Mouse (Mus musculus) adipocyte (in vitro differentiated cells): Measurements from ENCODE around the gene Lpo.
"Not testable (repeated sequence)": the region's sequence is repeated elsewhere in the genome, so short reads cannot be mapped to it uniquely, and the experiment has no call there.

Source experiments
- DNase-seq: peaks from one replicate; pipeline ENCODE4 v3.0.0-alpha.2; 2016; ENCODE audit warnings: low spot score

Gene Lpo

GRCm38 (mm10) chr11:87828239-87828900 is at the start of gene Lpo:
TSS of gene Lpo (minus strand) at chr11:87828289.
- DNase-seq, result no peak

DNA sequence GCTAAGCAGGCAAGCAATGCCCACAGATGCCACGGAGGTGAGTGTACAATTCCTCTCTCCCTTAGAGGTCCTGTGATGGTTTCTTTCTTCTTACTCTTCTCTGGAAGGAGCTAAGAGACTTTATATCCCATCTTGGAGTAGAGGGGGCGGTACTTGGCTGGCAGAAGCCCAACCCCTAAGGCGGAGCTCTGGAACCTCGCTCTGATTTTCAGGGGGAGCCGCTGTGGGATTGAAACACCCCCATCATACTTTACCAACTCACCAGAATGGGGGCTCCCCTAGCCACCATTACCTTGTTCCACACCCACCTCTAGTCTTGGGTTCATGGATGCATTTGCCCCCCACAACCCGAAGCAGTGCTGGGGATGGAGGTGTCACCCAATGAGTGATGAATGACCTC is 47.3 kb upstream of the Lpo start, which contains the start of gene Epx:
Gene Epx, minus strand, starts transcription at position 101 of the 400 bp plus-strand sequence.
- no peak for DNase-seq

DNA sequence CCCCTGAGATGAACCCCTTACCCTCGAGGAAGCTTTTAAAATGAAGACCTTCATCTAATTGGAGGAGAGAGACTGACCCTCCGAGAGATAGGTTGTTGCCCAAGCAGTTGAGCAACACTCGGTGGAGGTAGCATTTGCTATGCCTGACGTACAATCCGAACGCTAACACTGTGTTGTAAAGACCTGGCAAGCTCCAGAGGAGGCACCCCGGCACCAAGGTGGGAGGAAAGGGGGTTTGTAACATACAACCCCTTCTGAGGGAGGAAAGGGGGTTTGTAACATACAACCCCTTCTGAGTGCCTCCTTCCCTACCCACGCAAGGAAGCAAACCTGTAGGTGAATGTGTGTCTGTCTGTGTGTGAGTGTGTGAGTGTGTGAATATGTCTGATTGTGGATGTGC is 43.7 kb upstream of the Lpo start:
- DNase-seq, result no peak

- DNase-seq, result no peak
These were observed 42.0 kb upstream of the Lpo start for GRCm38 (mm10) chr11:87870096-87870495.

DNA sequence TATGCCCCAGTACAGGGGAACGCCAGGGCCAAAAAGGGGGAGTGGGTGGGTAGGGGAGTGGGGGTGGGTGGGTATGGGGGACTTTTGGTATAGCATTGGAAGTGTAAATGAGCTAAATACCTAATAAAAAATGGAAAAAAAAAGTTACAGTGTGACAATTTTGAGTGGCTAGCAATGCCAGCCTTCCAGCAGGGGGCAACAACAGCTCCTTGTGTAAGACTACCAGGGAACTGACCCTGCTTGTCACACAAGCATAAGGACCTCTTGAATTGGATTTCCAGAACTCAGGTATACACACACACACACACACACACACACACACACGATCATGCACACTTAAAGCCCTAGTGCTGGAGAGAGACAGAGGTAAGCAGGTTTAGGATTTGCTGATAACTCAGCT is 38.8 kb upstream of the Lpo start:
- not testable (repeated sequence) for DNase-seq

DNA sequence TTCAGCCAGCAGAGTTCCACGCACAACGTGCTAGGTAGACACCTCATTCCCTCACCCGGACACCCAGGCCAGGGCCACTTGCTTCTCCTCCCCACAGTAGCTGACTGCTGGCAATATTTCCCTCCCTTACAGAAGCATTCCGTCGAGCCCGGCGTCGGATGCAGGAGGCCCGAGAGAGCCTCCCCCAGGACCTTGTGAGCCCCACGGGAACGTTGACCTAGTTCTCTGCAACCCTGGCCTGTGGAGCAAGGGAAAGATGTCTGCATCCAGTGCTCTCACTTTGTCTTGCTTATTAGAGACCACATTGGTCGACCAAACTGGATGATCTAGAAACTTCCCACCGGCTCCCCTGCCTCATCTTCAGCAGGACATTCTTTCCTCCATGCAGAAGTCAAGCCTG is 34.7 kb upstream of the Lpo start:
- no peak for DNase-seq

DNA sequence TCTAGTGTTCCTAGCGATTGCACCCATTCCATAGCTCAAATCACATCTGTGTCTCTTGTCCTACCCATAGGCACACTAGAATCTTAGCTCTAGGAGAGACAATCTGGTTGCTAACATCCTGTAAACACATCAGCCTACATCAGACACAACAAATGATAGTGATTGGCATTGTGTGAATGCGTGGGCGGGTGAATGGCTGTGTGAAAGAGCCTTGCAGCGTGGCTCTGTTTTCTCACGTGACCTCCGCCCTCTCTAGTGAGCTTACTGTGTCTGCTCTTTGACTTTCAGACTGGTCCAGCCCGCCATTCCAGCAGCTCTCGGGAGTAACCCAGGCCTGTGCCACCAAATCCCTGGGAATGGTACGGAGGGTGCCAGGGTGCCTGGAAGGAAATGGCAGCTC is 32.3 kb upstream of the Lpo start:
- DNase-seq, result no peak

GRCm38 (mm10) chr11:87859273-87859672 is 31.2 kb upstream of the Lpo start:
- DNase-seq, result no peak

DNA sequence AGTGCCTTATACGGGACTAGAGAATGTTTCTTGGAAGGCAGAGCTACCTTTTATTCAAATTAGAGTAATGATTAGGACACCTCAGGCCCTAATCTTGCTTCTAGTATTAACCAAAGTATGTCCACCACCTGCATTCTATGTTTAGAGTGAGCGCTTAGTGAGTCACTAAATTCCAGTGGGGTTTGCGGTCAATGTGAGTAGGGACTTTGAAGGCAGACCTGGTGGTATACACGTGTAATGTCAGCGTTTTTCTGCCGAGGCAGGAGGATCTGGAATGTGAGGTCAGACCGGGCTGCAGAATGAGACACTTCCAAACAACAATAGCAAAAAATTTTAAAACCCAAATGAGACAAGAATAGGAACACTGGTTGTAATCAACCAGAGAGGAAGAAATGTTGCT is 26.5 kb upstream of the Lpo start:
- DNase-seq, result no peak

- DNase-seq, result no peak
These were observed 25.5 kb upstream of the Lpo start for GRCm38 (mm10) chr11:87853597-87853954.

DNA sequence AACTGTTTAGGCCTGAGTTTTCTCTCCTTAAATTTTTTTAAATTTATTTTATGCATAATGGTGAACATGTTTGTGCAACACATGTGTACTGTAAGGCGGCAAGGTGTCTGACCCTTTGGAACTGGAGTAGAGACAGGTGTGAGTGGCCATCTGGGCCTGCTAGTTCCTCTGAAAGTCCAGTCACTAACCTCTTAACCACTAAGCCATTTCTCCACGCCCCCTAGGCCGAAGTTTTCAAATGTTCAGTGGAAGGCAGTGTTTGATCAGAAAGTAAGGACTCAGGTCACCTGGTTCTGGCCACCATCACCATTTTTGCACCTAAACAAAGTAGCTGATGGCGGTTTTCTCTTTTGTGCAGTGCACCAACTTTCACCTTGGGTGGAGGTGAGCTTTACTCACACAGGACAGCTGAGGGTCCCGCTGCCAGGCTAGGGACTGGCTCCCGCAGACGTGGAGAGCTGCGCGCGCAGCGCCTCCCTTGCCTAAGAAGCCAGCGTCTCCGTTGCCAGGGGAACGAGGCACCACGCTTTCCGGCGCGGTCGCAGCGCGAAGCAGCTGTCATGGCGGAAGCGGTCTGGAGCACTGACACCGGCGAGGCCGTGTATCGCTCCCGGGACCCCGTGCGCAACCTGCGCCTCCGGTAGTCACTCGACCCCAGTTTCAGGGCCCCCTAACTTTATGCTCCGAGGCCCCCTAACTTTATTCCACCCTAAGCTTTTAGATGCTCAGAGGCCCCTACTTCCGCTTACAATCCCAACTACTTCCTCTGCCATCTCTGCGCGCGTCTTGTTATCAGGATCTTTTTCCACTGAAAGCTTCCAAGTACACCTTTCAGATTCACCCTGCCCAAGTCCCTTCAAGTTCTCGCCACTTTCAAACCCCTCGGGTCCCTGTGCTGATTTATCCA is 24.9 kb upstream of the Lpo start, which contains the start of gene Mks1:
Gene Mks1, plus strand, starts transcription at position 526 of the 907 bp plus-strand sequence.
- peak; percentile 86 for DNase-seq

DNA sequence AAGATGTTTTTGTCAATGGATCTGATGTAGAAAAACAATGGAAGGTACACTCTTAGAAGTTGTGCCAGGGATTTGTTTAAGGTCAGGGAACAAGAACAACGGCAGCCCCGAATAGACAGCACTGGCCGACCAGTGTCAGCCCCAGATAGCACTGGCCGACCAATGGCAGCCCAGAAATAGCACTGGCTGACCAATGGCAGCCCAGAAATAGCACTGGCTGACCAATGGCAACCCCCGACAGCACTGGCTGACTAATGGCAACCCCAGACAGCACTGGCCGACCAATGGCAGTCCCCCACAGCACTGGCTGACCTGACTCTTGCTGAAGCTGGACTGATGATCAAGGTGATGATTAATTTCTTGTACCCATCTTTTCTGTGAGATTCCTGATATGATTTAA is 19.8 kb upstream of the Lpo start:
- no peak for DNase-seq

DNA sequence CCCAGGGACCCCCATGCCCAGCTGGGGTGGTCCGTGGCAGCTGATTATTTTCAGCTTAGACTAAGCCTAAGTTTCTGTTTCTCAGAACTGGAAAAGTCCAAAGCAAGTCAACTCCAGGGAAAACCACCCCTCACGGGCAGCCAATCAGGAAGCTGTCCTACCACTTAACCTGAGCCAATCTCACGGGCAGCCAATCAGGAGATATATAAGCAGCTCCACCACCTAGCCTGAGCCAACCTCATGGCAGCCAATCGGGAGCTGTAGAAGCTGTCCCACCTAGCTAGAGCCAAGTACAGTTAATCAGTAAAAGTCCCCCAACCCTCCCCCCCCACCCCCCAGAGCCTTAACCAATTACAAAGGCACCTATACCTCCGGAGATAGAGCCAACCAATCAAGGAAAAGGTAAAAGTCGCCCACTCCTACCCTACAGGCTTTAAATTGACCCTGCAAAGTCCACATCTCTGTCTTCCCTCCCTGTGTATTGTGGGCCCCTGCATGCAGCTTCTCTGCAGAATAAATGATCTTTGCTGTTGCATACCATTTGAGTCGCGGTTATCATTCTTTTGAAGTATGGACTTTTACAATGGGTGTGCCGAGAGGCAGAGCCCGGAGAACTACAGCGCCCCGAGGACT is 19.0 kb upstream of the Lpo start:
- DNase-seq, result no peak

GRCm38 (mm10) chr11:87841436-87841835 is 13.3 kb upstream of the Lpo start:
- no peak for DNase-seq

GRCm38 (mm10) chr11:87840676-87841075 is 12.6 kb upstream of the Lpo start:
- no peak for DNase-seq

- no peak for DNase-seq
These were observed 6.6 kb downstream of the Lpo start for GRCm38 (mm10) chr11:87821502-87821901.

DNA sequence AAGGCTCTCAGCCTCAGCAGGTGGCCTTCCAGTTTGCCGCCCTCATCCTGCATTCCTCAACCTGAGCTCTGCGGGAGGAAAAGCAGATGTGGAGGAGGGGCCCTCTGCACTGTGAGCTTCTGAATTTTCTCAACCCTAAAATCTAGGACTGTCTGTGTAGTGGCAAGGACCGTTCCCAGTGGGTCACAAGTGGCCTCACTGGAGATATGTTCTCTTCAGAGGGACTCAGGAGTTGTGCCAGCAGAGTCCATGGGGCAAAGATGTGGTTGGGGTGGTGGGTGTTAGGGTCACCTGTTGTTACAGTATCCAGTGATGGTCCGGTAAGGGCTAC is 10.7 kb downstream of the Lpo start:
- no peak for DNase-seq

DNA sequence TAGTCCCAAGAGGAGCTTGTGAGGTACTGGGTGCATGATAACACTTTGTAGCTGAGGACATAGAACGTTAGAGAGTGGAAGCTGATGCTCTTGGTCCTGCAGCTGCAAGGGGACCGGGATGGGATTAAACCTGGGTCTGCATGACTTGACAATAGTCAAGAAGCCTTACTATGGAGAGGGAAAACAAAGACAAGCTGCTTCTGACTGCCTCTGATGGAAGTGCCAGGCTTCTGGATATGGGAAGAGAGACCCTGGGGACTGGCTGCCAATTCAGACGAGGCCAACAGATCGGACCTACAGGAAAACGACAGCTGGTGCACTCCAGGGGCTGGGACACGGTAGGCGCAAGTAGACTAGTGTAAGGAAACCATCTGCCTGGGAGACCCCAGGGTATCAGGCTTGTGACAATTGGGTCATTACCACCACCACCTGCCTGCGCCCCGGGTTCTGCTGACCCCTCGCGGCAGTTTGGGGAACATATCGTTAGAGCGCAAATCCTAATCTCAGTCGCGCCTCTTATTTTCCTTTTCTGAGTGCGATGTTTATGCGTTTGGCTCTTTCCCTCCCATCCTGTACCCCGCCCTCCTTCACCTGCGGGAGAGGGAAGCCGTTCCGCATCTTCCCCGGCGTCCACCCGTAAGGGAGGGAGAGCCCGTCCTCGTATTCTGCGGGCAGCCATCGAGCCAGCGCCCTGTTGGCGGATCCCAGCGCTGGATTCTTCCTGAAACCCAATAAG is 11.2 kb downstream of the Lpo start:
- no peak for DNase-seq

DNA sequence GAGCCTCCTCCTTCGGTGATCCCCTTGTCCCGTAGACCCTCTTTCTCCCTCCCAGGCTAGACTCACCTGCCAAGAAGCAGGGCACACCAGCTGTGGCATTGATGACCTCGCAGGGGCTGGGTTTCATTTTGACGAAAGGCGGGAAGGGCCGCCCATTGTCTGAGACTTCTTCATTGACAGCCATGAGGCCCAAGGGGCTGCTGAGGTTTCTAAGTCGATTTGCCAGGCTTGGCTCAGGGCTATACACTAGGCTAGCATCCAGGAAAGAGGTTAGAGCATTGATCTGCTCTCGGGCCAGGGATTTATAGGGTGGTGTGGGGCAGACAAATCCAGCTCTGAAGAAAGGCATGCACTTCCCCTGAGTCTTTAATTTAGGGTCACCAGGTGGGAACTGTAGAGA is 13.3 kb downstream of the Lpo start:
- no peak for DNase-seq

DNA sequence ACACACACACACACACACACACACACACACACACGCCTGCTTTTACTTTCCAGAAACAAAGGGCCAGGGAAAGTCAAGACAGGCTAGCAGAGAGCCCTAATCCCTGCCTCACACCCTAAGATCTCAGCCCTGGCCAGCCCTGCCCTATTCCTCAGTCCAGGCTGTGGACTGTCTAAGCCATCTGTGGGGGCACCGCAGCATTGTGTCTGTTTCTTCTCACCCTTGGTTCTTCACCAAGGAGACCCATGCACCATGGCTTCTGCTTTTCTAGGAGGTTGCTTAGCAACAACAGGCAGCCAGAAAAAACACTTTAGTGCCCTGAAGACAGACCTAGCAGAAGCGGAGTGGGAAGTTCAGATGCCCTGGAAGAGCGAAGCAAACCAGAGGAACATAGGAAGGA is 16.7 kb downstream of the Lpo start:
- DNase-seq, result no peak

- DNase-seq, result no peak
These were observed 19.9 kb downstream of the Lpo start for GRCm38 (mm10) chr11:87808236-87808635.

- no peak for DNase-seq
These were observed 20.7 kb downstream of the Lpo start for GRCm38 (mm10) chr11:87807433-87807832.
